Mouse (Mus musculus) heart, embryonic 11.5 days (tissue): ENCODE data around the gene Wfdc3. TPM values are rescaled to one million over a fixed set of nuclear protein-coding genes. Genes with fewer than 3 reads are reported as not detected.
A peak's percentile ranks its signal among the peaks of the same experiment; 100 is the strongest.

Experiments
- ATAC-seq: fragments of 200-750 bp; cut with Nextera tagmentation; replicated peaks from 2 replicates; pipeline ENCODE4 v1.8.0; 2017; ENCODE audit warnings: moderate library complexity; ENCODE audit not compliant: insufficient number of reproducible peaks, low FRiP score, low TSS enrichment
- H3K27ac ChIP-seq: fragments of 300-500 bp; sonication (generic); 2 replicates; pipeline ENCODE4 v1.5.1; 2014; ENCODE audit warnings: mild to moderate bottlenecking, low read depth, low read length
- H3K27me3 ChIP-seq: fragments of 300-500 bp; sonication (generic); 2 replicates; pipeline ENCODE4 v1.6.1; 2014; ENCODE audit warnings: mild to moderate bottlenecking, low read length, mixed read lengths; ENCODE audit not compliant: control insufficient read depth, insufficient read depth
- H3K36me3 ChIP-seq: fragments of 300-500 bp; sonication (generic); 2 replicates; pipeline ENCODE4 v1.6.1; 2014; ENCODE audit warnings: mild to moderate bottlenecking, low read length, moderate library complexity, mixed read lengths; ENCODE audit not compliant: control insufficient read depth, insufficient read depth
- H3K4me1 ChIP-seq: fragments of 300-500 bp; sonication (generic); 2 replicates; pipeline ENCODE4 v1.6.1; 2014; ENCODE audit warnings: low read length; ENCODE audit not compliant: control insufficient read depth, insufficient read depth
- H3K4me2 ChIP-seq: fragments of 300-500 bp; sonication (generic); 2 replicates; pipeline ENCODE4 v1.6.1; 2014; ENCODE audit warnings: mild to moderate bottlenecking, moderate library complexity
- H3K4me3 ChIP-seq: fragments of 300-500 bp; sonication (generic); 2 replicates; pipeline ENCODE4 v1.5.1; 2014; ENCODE audit warnings: low read depth, low read length
- H3K9ac ChIP-seq: fragments of 300-500 bp; sonication (generic); 2 replicates; pipeline ENCODE4 v1.6.1; 2014; ENCODE audit warnings: mild to moderate bottlenecking, low read depth, low read length, moderate library complexity
- H3K9me3 ChIP-seq: fragments of 300-500 bp; sonication (generic); replicated peaks from 2 replicates; pipeline ENCODE4 v1.6.1; 2016; ENCODE audit warnings: low read length; ENCODE audit not compliant: control insufficient read depth
- WGBS: fragments of 180-500 bp; shearing (Covaris S2); extraction: QIAGEN DNeasy Blood & Tissue Kit; methylation state at CpG from one replicate; pipeline ENCODE4 v1.1.7; 2014; ENCODE audit not compliant: insufficient replicate concordance; 5-methylcytosine and 5-hydroxymethylcytosine counted together
- polyA plus RNA-seq: library from polyadenylated mRNA; unstranded; fragments of >200 nt; fragmentation: Nextera tagmentation; extraction: Ambion mirVana; gene quantifications from 2 replicates; pipeline ENCODE4 v1.2.1, GENCODE M21; 2014

The Wfdc3 gene
- polyA plus RNA-seq, 1 experiment from 2014 or later, result 0.19 TPM

GRCm38 (mm10) chr2:164758692-164759091, 13.0 kb upstream of the Wfdc3 start:
- Histone ChIP-seq H3K9ac (no peak overlapping the region), H3K4me3 (no peak overlapping the region), H3K27me3 (no peaks in the 10 kb centered on the region), H3K27ac (no peak overlapping the region; the same call in 1 of the 2 replicates), H3K9me3 (no peaks in the 10 kb centered on the region), H3K4me2 (no peak overlapping the region), H3K4me1 (peaks cover 10% of the 10 kb centered on the region), H3K36me3 (peaks cover 55% of the 10 kb centered on the region)
- peak; percentile 61 for ATAC-seq
- WGBS, result 58% methylated on average over 1 of the region's 1 CpGs

GRCm38 (mm10) chr2:164757841-164758240, 12.1 kb upstream of the Wfdc3 start:
- Histone ChIP-seq H3K4me1 (peaks cover 10% of the 10 kb centered on the region), H3K27ac (no peak overlapping the region), H3K9me3 (no peaks in the 10 kb centered on the region), H3K4me2 (no peak overlapping the region), H3K27me3 (no peaks in the 10 kb centered on the region), H3K9ac (no peak overlapping the region), H3K36me3 (peaks cover 48% of the 10 kb centered on the region), H3K4me3 (no peak overlapping the region)
- WGBS, result 90% methylated on average over 8 of the region's 11 CpGs
- ATAC-seq, result no peak

GRCm38 (mm10) chr2:164754800-164755199, 9.1 kb upstream of the Wfdc3 start:
- Histone ChIP-seq H3K27ac (peak overlapping the region; percentile 91), H3K27me3 (no peaks in the 10 kb centered on the region), H3K4me2 (peak overlapping the region; percentile 20; the same call in 1 of the 2 replicates), H3K36me3 (peaks cover 36% of the 10 kb centered on the region), H3K9ac (peak overlapping the region; percentile 35; the same call in 1 of the 2 replicates), H3K4me3 (no peak overlapping the region), H3K9me3 (no peaks in the 10 kb centered on the region), H3K4me1 (peaks cover 10% of the 10 kb centered on the region)
- no peak for ATAC-seq
- WGBS, result 58% methylated on average over 2 of the region's 2 CpGs

- 77% methylated on average over 11 of the region's 11 CpGs for WGBS
- Histone ChIP-seq H3K36me3 (peaks cover 33% of the 10 kb centered on the region), H3K27me3 (no peaks in the 10 kb centered on the region), H3K4me1 (peaks cover 10% of the 10 kb centered on the region), H3K9ac (no peak overlapping the region), H3K4me2 (no peak overlapping the region), H3K9me3 (no peaks in the 10 kb centered on the region), H3K4me3 (no peak overlapping the region), H3K27ac (peak overlapping the region; percentile 91)
- no peak for ATAC-seq
These were observed 8.4 kb upstream of the Wfdc3 start for GRCm38 (mm10) chr2:164754105-164754504.

GRCm38 (mm10) chr2:164752454-164752853, 6.7 kb upstream of the Wfdc3 start:
- Histone ChIP-seq H3K27ac (no peak overlapping the region), H3K4me2 (no peak overlapping the region), H3K4me1 (peaks cover 10% of the 10 kb centered on the region), H3K36me3 (peaks cover 29% of the 10 kb centered on the region), H3K4me3 (no peak overlapping the region), H3K9ac (no peak overlapping the region), H3K27me3 (no peaks in the 10 kb centered on the region), H3K9me3 (no peaks in the 10 kb centered on the region)
- no peak for ATAC-seq
- WGBS, result 92% methylated on average over 2 of the region's 2 CpGs

GRCm38 (mm10) chr2:164748991-164749390, 3.3 kb upstream of the Wfdc3 start:
- peaks cover 7% of the 10 kb centered on the region for H3K36me3 ChIP-seq
- H3K4me1 ChIP-seq, result peaks cover 12% of the 10 kb centered on the region

GRCm38 (mm10) chr2:164748191-164748590, 2.5 kb upstream of the Wfdc3 start:
- no peaks in the 10 kb centered on the region for H3K27me3 ChIP-seq
- H3K4me2 ChIP-seq, result no peak overlapping the region
- H3K36me3 ChIP-seq, result peaks cover 7% of the 10 kb centered on the region
- no peaks in the 10 kb centered on the region for H3K9me3 ChIP-seq
- H3K4me1 ChIP-seq, result peaks cover 12% of the 10 kb centered on the region
- no peak overlapping the region for H3K9ac ChIP-seq
- H3K27ac ChIP-seq, result no peak overlapping the region
- ATAC-seq, result no peak
- WGBS, result 81% methylated on average over 4 of the region's 4 CpGs
- no peak overlapping the region for H3K4me3 ChIP-seq

More at GRCm38 (mm10) chr2:164748991-164749390, 3.3 kb upstream of the Wfdc3 start:
- H3K27me3 ChIP-seq, result no peaks in the 10 kb centered on the region
- H3K9me3 ChIP-seq, result no peaks in the 10 kb centered on the region
- ATAC-seq, result no peak
- no peak overlapping the region for H3K4me2 ChIP-seq
- 92% methylated on average over 6 of the region's 6 CpGs for WGBS
- no peak overlapping the region for H3K27ac ChIP-seq
- no peak overlapping the region for H3K4me3 ChIP-seq
- H3K9ac ChIP-seq, result no peak overlapping the region

- Histone ChIP-seq H3K4me1 (peaks cover 12% of the 10 kb centered on the region), H3K4me2 (peak overlapping the region; percentile 87), H3K9ac (peak overlapping the region; percentile 91), H3K4me3 (peak overlapping the region; percentile 75), H3K36me3 (peaks cover 7% of the 10 kb centered on the region; the same call in 1 of the 2 replicates), H3K27ac (no peak overlapping the region), H3K9me3 (no peaks in the 10 kb centered on the region), H3K27me3 (no peaks in the 10 kb centered on the region)
- no peak for ATAC-seq
- 44% methylated on average over 8 of the region's 8 CpGs for WGBS
These were observed 962 bp upstream of the Wfdc3 start for GRCm38 (mm10) chr2:164746693-164747092.

GRCm38 (mm10) chr2:164744987-164745386, 744 bp downstream of the Wfdc3 start:
- Histone ChIP-seq H3K4me2 (peak overlapping the region; percentile 87), H3K4me3 (peak overlapping the region; percentile 75), H3K9ac (peak overlapping the region; percentile 91), H3K36me3 (peaks cover 4% of the 10 kb centered on the region; the same call in 1 of the 2 replicates), H3K9me3 (no peaks in the 10 kb centered on the region), H3K27ac (no peak overlapping the region), H3K27me3 (no peaks in the 10 kb centered on the region), H3K4me1 (peaks cover 12% of the 10 kb centered on the region)
- WGBS, result 69% methylated on average over 13 of the region's 13 CpGs
- ATAC-seq, result no peak
